Mouse (Mus musculus): Measurements from ENCODE around the gene Prkch.

- TF ChIP-seq CTCF (IDR thresholded peaks at IDR 0.05; ENCODE audit: control insufficient read depth, insufficient read depth, insufficient read length) = no peak
- TF ChIP-seq MAX (IDR thresholded peaks at IDR 0.05) = no peak
- no peak for TF ChIP-seq USF1 (IDR thresholded peaks at IDR 0.05; ENCODE audit: low read depth)
- TF ChIP-seq FOSL1 (IDR thresholded peaks at IDR 0.05; ENCODE audit: insufficient read depth, low read length, poor library complexity, severe bottlenecking) = no peak
- no peak for TF ChIP-seq CEBPB (IDR thresholded peaks at IDR 0.05; ENCODE audit: low read depth)
- TF ChIP-seq MYOD1 (IDR thresholded peaks at IDR 0.05; ENCODE audit: control insufficient read depth, insufficient read length, low read depth) = no peak
- TF ChIP-seq MYOG (IDR thresholded peaks at IDR 0.05; ENCODE audit: control insufficient read depth, extremely low read depth, insufficient read length) = no peak
Measured at GRCm38 (mm10) chr12:73639571-73639970, 55.0 kb downstream of the Prkch start.
